Mouse (Mus musculus): ENCODE measurements around the gene Grk6.

GRCm38 (mm10) chr13:55420933-55421800, 23.7 kb upstream of the Grk6 start:
- TF ChIP-seq EP300 (IDR thresholded peaks at IDR 0.05; ENCODE audit: low read depth) = no peak
- TF ChIP-seq CTCF (IDR thresholded peaks at IDR 0.05; ENCODE audit: low read depth) = peak; percentile 74

Measured in heart, postnatal 0 days (tissue).